Mouse (Mus musculus) megakaryocyte, embryonic 14.5 days (primary cell): ENCODE measurements at regions not wholly inside any gene's neighbourhood (a gene's known extent, or its start where the extent isn't known, plus 50 kb on each side); places are given as distances from the start of the nearest gene placed in this dataset.
A peak's percentile ranks its signal among the peaks of the same experiment; 100 is the strongest.

ENCODE experiments used
- H3K27me3 ChIP-seq: replicated peaks from 2 replicates; pipeline ENCODE3; 2012; ENCODE audit warnings: inconsistent platforms
- H3K36me3 ChIP-seq: replicated peaks from 2 replicates; pipeline ENCODE3; 2012; ENCODE audit warnings: low read length, inconsistent platforms, mixed read lengths
- H3K4me1 ChIP-seq: 2 replicates; pipeline ENCODE4 v1.6.1; 2012; ENCODE audit warnings: inconsistent platforms
- H3K4me3 ChIP-seq: replicated peaks from 2 replicates; pipeline ENCODE3; 2012; ENCODE audit warnings: moderate library complexity, mild to moderate bottlenecking, inconsistent platforms
- H3K9me3 ChIP-seq: 2 replicates; pipeline ENCODE4 v1.6.1; 2012; ENCODE audit warnings: inconsistent platforms
- FLI1 ChIP-seq: IDR thresholded peaks from 2 replicates; pipeline ENCODE4 v1.6.1; 2012; ENCODE audit warnings: low read length, inconsistent platforms, mixed read lengths
- GATA1 ChIP-seq: IDR thresholded peaks from 3 replicates; pipeline ENCODE4 v1.6.1; 2012; ENCODE audit warnings: mixed read lengths, low read length, inconsistent platforms, borderline replicate concordance

DNA sequence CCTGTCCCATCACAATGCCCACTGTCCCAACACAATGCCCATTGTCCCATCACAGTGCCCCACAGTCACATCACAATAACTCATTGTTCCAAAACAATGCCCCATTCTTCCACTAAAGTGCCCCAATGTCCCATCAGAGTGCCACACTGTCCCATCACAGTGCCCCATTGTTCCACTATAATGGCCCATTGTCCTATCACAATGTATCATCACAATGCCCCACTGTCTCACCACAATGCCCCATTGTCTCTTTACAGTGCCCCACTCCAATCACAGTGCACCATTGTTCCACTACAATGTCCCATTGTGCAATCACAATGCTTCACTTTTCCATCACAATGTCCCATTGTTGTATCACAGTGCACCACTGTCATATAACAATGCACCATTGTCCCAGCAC, 265.7 kb downstream of the Plekhb2 start:
- no peaks in the 10 kb centered on the region for H3K4me1 ChIP-seq
- H3K36me3 ChIP-seq, result no peaks in the 10 kb centered on the region
- TF ChIP-seq GATA1 (no peak), FLI1 (no peak)
- H3K4me3 ChIP-seq, result peak overlapping the region; percentile 24
- peaks cover 42% of the 10 kb centered on the region for H3K9me3 ChIP-seq
- H3K27me3 ChIP-seq, result no peaks in the 10 kb centered on the region

DNA sequence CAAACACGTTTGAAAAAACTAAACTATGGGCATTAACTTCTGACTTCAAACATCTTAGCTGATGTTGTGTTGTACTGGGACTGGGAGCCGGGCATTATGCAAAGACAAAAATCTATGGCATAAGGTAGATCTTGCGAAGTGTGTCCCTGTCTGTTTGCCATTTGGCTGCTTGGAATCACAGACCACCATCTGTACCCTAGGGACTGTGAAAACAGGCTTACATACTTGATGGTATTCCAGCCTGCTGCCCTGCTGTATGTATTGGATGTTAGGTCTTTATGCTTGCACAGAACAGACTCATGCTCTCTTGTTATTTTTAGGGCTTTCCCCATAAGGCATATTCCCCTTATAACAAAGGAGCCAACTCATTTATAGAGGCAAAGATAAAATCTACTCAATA, 288.1 kb downstream of the Plekhb2 start:
- no peaks in the 10 kb centered on the region for H3K36me3 ChIP-seq
- H3K27me3 ChIP-seq, result no peaks in the 10 kb centered on the region
- peaks cover 12% of the 10 kb centered on the region for H3K9me3 ChIP-seq
- TF ChIP-seq GATA1 (no peak), FLI1 (no peak)
- H3K4me3 ChIP-seq, result no peak overlapping the region
- no peaks in the 10 kb centered on the region for H3K4me1 ChIP-seq

DNA sequence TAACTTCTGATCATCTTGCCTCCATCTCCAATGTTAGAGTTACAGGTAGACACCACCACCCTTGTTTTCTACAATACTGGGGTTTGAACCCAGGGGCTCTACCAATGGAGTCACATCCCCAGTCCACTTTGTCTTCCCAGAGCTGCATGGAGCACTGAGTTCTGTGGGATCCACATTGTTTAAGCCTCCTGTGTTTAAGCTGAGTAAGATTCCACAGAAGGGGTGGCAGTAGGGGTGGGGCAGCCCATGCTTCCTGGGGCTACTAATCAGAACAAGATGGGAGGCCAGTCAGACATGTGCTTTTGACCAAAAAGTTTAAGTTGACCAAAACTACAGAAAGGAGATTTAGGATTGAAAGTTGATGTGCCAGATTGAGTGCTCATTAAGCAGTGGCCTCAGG, 299.3 kb downstream of the Plekhb2 start:
- H3K4me1 ChIP-seq, result no peaks in the 10 kb centered on the region
- H3K4me3 ChIP-seq, result no peak overlapping the region
- no peaks in the 10 kb centered on the region for H3K36me3 ChIP-seq
- TF ChIP-seq GATA1 (no peak), FLI1 (no peak)
- H3K9me3 ChIP-seq, result no peaks in the 10 kb centered on the region
- H3K27me3 ChIP-seq, result no peaks in the 10 kb centered on the region

DNA sequence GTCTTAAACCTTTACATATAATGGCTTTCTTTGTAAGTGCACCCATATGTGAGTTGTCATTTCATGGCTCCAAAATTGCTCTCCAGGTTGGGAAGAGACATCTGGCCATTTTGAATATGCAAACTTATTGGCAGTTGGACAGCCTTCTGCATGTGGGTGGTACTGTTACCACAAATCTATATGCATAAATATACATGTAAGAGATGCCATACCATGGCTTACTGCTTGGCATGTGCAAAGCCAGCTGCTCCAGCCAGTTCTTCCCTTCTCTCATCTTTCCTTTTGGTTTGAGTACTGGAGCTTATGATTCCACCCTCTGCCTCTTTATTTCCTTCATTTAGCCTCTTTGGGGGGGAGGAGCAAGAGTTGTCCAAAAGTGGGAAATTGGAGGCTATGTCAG, 312.7 kb downstream of the Plekhb2 start:
- Histone ChIP-seq H3K9me3 (peaks cover 3% of the 10 kb centered on the region; the same call in 1 of the 2 replicates), H3K4me3 (no peak overlapping the region), H3K4me1 (no peaks in the 10 kb centered on the region), H3K36me3 (no peaks in the 10 kb centered on the region), H3K27me3 (no peaks in the 10 kb centered on the region)
- TF ChIP-seq FLI1, result no peak
- TF ChIP-seq GATA1, result no peak

DNA sequence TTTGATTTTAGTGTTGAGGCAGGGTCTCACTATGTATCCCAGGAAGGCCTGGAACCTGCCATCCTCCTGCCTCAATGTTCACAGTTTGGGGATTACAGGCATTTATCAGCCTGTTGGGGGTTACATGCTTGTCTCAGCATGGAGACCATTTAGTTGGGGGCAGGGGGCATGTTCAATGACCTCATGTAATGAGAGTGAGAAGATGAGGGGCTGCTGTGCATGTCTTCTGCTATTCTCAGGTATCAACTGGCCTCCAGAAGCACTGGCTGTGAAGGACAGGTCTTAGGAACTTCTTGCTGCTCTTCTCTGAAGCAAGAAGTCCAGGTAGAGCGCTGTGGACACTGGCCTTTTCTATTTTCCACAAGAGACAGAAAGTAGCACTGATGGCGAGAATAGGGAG, 350.9 kb downstream of the Plekhb2 start:
- H3K4me1 ChIP-seq, result no peaks in the 10 kb centered on the region
- peaks cover 23% of the 10 kb centered on the region for H3K9me3 ChIP-seq
- H3K36me3 ChIP-seq, result no peaks in the 10 kb centered on the region
- no peak overlapping the region for H3K4me3 ChIP-seq
- TF ChIP-seq GATA1, result no peak
- no peak for TF ChIP-seq FLI1
- H3K27me3 ChIP-seq, result no peaks in the 10 kb centered on the region

DNA sequence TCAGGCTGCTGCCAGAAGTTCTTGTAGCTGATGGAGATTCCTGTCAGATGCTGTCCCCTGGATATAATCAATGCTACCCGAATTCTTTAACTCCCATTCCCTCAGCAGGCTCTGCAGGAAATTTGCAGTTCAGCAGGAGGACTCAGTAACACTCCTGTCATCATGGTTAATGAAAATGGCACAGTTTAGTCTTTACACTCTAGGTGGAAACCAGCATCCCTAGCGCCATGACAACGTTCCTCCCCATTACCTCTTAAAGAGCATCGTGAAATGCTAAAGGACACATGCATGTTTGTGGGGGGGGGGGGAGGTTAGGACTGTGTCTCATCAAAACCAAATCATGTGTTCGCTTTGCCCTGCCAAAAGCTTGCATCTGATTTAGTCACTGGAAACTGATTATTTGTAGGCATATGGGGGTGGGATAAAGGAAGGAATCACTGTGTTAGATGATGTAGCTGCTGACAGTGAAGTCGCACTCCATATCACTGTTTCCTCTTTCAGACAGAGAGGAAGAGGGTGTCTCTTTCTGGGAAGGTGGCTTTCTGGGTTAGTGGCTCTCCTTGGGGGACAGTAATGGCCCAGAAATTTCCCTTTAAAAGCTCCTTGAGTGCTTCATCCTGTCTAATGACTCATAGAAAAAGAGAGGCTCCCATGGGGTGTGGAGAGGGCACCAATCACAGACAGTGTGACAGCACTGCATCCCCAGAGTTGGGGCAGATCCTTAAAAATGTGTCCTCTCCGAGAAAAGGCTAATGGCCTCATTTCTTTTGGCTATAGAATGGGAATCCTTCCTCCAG, 351.5 kb downstream of the Plekhb2 start:
- TF ChIP-seq GATA1 (no peak), FLI1 (no peak)
- H3K27me3 ChIP-seq, result no peaks in the 10 kb centered on the region
- no peaks in the 10 kb centered on the region for H3K36me3 ChIP-seq
- H3K9me3 ChIP-seq, result peaks cover 21% of the 10 kb centered on the region
- H3K4me1 ChIP-seq, result no peaks in the 10 kb centered on the region
- no peak overlapping the region for H3K4me3 ChIP-seq

DNA sequence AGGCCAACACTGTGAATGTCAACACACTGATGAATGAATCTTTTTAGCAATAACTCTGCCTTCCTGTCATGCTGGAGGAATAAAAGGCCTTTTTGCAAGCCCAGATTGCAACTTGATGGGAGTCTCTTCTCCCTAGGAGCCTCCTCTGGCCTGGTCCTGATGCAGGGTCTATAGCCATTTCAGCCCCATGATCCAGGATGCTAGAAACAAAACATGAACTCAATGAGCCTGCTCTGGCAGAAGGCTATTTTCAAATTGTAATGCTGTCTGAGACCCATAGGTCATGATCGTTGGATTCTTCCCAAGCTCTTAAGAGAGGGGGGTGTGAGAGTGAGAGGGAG, 352.1 kb downstream of the Plekhb2 start:
- no peak for TF ChIP-seq FLI1
- TF ChIP-seq GATA1, result no peak
- H3K4me3 ChIP-seq, result no peak overlapping the region
- H3K9me3 ChIP-seq, result peaks cover 20% of the 10 kb centered on the region
- H3K4me1 ChIP-seq, result no peaks in the 10 kb centered on the region
- no peaks in the 10 kb centered on the region for H3K27me3 ChIP-seq
- no peaks in the 10 kb centered on the region for H3K36me3 ChIP-seq

DNA sequence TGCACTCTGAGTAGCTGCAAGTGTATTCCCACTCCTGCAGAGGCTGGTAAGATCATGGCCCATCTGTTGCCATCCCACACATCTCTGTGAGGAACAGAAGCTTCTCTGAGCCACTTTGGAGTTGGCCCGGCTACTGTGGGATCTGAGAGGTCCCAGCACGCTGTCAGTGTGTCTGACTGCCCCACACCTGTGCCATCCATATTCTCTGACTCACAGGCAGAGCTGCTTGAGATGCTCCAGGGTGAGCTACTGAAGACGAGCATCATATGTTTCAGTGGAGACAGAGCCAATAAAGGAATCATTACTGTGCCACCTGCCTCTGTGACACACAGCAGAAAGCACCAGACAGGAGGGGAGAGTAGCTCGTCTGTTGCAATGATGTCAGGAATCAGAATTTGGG, 352.8 kb downstream of the Plekhb2 start:
- TF ChIP-seq FLI1, result no peak
- TF ChIP-seq GATA1, result no peak
- peaks cover 19% of the 10 kb centered on the region for H3K9me3 ChIP-seq
- no peak overlapping the region for H3K4me3 ChIP-seq

DNA sequence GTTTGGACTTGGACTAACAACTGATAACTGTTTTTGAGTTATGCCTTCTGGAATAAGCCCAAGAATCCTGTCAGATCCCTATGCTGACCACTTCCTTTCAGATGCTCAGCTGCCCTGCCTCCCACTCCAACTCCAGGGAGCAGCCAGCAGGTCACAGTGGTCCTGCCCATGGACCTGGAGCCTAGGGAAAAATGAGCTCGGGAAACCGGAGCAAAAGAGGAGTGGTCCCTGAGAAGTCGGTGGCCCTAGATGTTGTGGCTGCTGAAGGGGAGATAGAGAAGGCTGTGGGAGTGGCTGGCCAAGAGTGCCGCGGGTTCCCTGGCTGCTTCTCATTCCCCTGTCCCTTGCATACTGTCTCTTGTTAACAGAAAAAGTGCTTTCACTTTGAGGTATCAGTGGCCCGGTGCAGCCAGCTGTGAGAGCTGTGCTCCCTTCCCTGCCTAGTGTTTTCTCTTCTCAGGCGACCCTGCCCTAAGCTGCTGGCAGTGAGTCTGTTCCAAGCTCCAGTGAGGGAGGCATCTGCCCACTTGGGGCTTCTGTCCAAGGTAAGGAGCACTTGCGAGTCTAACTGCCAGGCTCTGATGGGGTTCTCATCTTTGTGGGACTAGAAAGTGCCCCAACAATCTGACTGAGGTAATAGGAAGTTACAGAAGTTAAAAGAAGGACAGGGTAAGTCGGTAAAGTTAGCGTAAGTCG, 357.2 kb downstream of the Plekhb2 start:
- TF ChIP-seq FLI1 (no peak), GATA1 (no peak)
- H3K4me3 ChIP-seq, result no peak overlapping the region
- no peaks in the 10 kb centered on the region for H3K4me1 ChIP-seq
- H3K36me3 ChIP-seq, result no peaks in the 10 kb centered on the region
- H3K9me3 ChIP-seq, result peaks cover 18% of the 10 kb centered on the region
- no peaks in the 10 kb centered on the region for H3K27me3 ChIP-seq

More for the DNA sequence above, 352.8 kb downstream of the Plekhb2 start:
- Histone ChIP-seq H3K4me1 (no peaks in the 10 kb centered on the region), H3K36me3 (no peaks in the 10 kb centered on the region), H3K27me3 (no peaks in the 10 kb centered on the region)
